In genomic region chr12:113188349-113189055, GRCm38 (mm10) we compare ENCODE assay signal across 8 mouse cellular contexts. TPM values are rescaled to one million over a fixed set of nuclear protein-coding genes. Genes with fewer than 3 reads are reported as not detected.
DNase-seq lines count a peak whose midpoint lies in the region; ATAC-seq and TF ChIP-seq lines count a peak whose summit lies in the region.

No protein-coding gene starts in this region.

- no peak for TF ChIP-seq CTCF in thymus, adult 2 months (IDR thresholded peaks at IDR 0.05; ENCODE audit: borderline replicate concordance, control insufficient read depth, extremely low read depth, insufficient read depth, low read length, poor library complexity)

- intact Hi-C loops in left cerebral cortex, postnatal 4 days (cut with DNase I) = no loop called here

- peaks cover 57% of the 10 kb centered on the region for H3K27me3 ChIP-seq in heart, embryonic 13.5 days (replicated peaks)
- H3K27me3 ChIP-seq in forebrain, embryonic 16.5 days (replicated peaks; ENCODE audit: control insufficient read depth, insufficient read depth, low read length) = no peaks in the 10 kb centered on the region
- peaks cover 18% of the 10 kb centered on the region for H3K27me3 ChIP-seq in midbrain, embryonic 12.5 days
- H3K27me3 ChIP-seq in thymus, adult 2 months (ENCODE audit: control insufficient read depth, insufficient read depth, low read length) = no peaks in the 10 kb centered on the region

- no peak for DNase-seq in heart, postnatal 4 days
- DNase-seq in ZHBTc4 (ENCODE audit: low read depth, low spot score) = peak; percentile 19
- no peak for DNase-seq in thymus, adult 2 months
- DNase-seq in kidney, adult 9 months = no peak
- no peak for DNase-seq in left cerebral cortex, postnatal 4 days

- H3K27ac ChIP-seq in heart, embryonic 13.5 days (replicated peaks) = no peak overlapping the region
- no peak overlapping the region for H3K27ac ChIP-seq in forebrain, embryonic 16.5 days (ENCODE audit: low read length)
- H3K27ac ChIP-seq in midbrain, embryonic 12.5 days (replicated peaks) = no peak overlapping the region
- no peak overlapping the region for H3K27ac ChIP-seq in thymus, adult 2 months (ENCODE audit: control insufficient read depth, insufficient read depth, low read length)

- H3K4me1 ChIP-seq in heart, embryonic 13.5 days = peaks cover 26% of the 10 kb centered on the region
- H3K4me1 ChIP-seq in forebrain, embryonic 16.5 days (replicated peaks; ENCODE audit: control insufficient read depth, insufficient read depth, low read length) = peaks cover 28% of the 10 kb centered on the region
- H3K4me1 ChIP-seq in midbrain, embryonic 12.5 days = peaks cover 24% of the 10 kb centered on the region
- H3K4me1 ChIP-seq in thymus, adult 2 months (replicated peaks; ENCODE audit: control insufficient read depth, insufficient read depth, low read length) = peaks cover 35% of the 10 kb centered on the region

- no peak for TF ChIP-seq POLR2A in thymus, adult 2 months (IDR thresholded peaks at IDR 0.05; ENCODE audit: control insufficient read depth, extremely low read depth, insufficient read depth, low read length, poor library complexity)

- peak overlapping the region; percentile 91 for H3K4me2 ChIP-seq in heart, embryonic 13.5 days
- H3K4me2 ChIP-seq in forebrain, embryonic 16.5 days (ENCODE audit: low read length) = peak overlapping the region; percentile 93
- peak overlapping the region; percentile 85 for H3K4me2 ChIP-seq in midbrain, embryonic 12.5 days (replicated peaks)

- no peak overlapping the region for H3K9ac ChIP-seq in heart, embryonic 13.5 days
- no peak overlapping the region for H3K9ac ChIP-seq in forebrain, embryonic 16.5 days (replicated peaks; ENCODE audit: low read depth, low read length)
- no peak overlapping the region for H3K9ac ChIP-seq in midbrain, embryonic 12.5 days (replicated peaks)

- no peak for ATAC-seq in heart, embryonic 13.5 days (ENCODE audit: extremely low read depth, insufficient number of reproducible peaks, low FRiP score, low TSS enrichment)
- no peak for ATAC-seq in forebrain, embryonic 16.5 days
- ATAC-seq in midbrain, embryonic 12.5 days (ENCODE audit: low FRiP score, low read depth) = no peak

- no peaks in the 10 kb centered on the region for H3K9me3 ChIP-seq in heart, embryonic 13.5 days
- no peaks in the 10 kb centered on the region for H3K9me3 ChIP-seq in forebrain, embryonic 16.5 days (ENCODE audit: control insufficient read depth, low read length)
- no peaks in the 10 kb centered on the region for H3K9me3 ChIP-seq in midbrain, embryonic 12.5 days

- peak overlapping the region; percentile 52 for H3K4me3 ChIP-seq in heart, embryonic 13.5 days
- H3K4me3 ChIP-seq in forebrain, embryonic 16.5 days (replicated peaks; ENCODE audit: low read length) = peak overlapping the region; percentile 84
- peak overlapping the region; percentile 68 for H3K4me3 ChIP-seq in midbrain, embryonic 12.5 days
- no peak overlapping the region for H3K4me3 ChIP-seq in thymus, adult 2 months (ENCODE audit: control insufficient read depth, insufficient read depth, low read length)

- WGBS in heart, embryonic 13.5 days = 71% methylated on average over 51 of the region's 51 CpGs
- 92% methylated on average over 51 of the region's 51 CpGs for WGBS in forebrain, embryonic 16.5 days
- WGBS in midbrain, embryonic 12.5 days = 89% methylated on average over 51 of the region's 51 CpGs
- WGBS in thymus, adult 2 months = 96% methylated on average over 51 of the region's 51 CpGs

- H3K36me3 ChIP-seq in heart, embryonic 13.5 days = no peaks in the 10 kb centered on the region
- H3K36me3 ChIP-seq in forebrain, embryonic 16.5 days (ENCODE audit: control insufficient read depth, insufficient read depth) = peaks cover 22% of the 10 kb centered on the region
- peaks cover 30% of the 10 kb centered on the region for H3K36me3 ChIP-seq in midbrain, embryonic 12.5 days
- H3K36me3 ChIP-seq in thymus, adult 2 months (ENCODE audit: control insufficient read depth, insufficient read depth, low read length) = no peaks in the 10 kb centered on the region

RNA-seq across cellular contexts. Expression of gene Tmem121, which starts 2.8 kb away (rescaled TPM):
- 2.8 and 3.1 TPM in 2 replicates for polyA plus RNA-seq in heart, embryonic 13.5 days (2015; fragmentation: Nextera tagmentation; extraction: Ambion mirVana)
- 1 to 10 TPM; 1.4 to 1.5 TPM for total RNA-seq in heart, postnatal 4 days (2021)
- 38.8 and 46.9 TPM in 2 replicates for polyA plus RNA-seq in forebrain, embryonic 16.5 days (2015; fragmentation: Nextera tagmentation; extraction: Ambion mirVana)
- 25.1 and 25.3 TPM in 2 replicates for polyA plus RNA-seq in midbrain, embryonic 12.5 days (2016; fragmentation: Nextera tagmentation; extraction: Ambion mirVana)
- 47.6 and 60.9 TPM in 2 replicates for polyA plus RNA-seq in thymus, adult 2 months (2012; rRNA removed)
- total RNA-seq in left cerebral cortex, postnatal 4 days (2021) = 10 to 100 TPM; 37.8 to 40.0 TPM

RNA-seq across cellular contexts. Expression of gene Tedc1, which starts 32.3 kb away (rescaled TPM):
- polyA plus RNA-seq in heart, embryonic 13.5 days (2015; fragmentation: Nextera tagmentation; extraction: Ambion mirVana) = 20.6 and 21.8 TPM in 2 replicates
- 10 to 100 TPM in 1 of 2 experiments, 1 to 10 TPM in 1; 9.4 to 10.3 TPM for total RNA-seq in heart, postnatal 4 days (2021)
- polyA plus RNA-seq in forebrain, embryonic 16.5 days (2015; fragmentation: Nextera tagmentation; extraction: Ambion mirVana) = 20.2 and 21.5 TPM in 2 replicates
- polyA plus RNA-seq in midbrain, embryonic 12.5 days (2016; fragmentation: Nextera tagmentation; extraction: Ambion mirVana) = 43.5 and 44.3 TPM in 2 replicates
- polyA plus RNA-seq in thymus, adult 2 months (2012; rRNA removed) = 96.2 and 125 TPM in 2 replicates
- 1 to 10 TPM; 5.6 to 5.7 TPM for total RNA-seq in left cerebral cortex, postnatal 4 days (2021)

RNA-seq across cellular contexts. Expression of gene Crip1, which starts 42.4 kb away (rescaled TPM):
- 408 and 464 TPM in 2 replicates for polyA plus RNA-seq in heart, embryonic 13.5 days (2015; fragmentation: Nextera tagmentation; extraction: Ambion mirVana)
- total RNA-seq in heart, postnatal 4 days (2021) = 100 to 1,000 TPM; 301 to 312 TPM
- polyA plus RNA-seq in forebrain, embryonic 16.5 days (2015; fragmentation: Nextera tagmentation; extraction: Ambion mirVana) = 30.6 and 35.2 TPM in 2 replicates
- 70.4 and 86.3 TPM in 2 replicates for polyA plus RNA-seq in midbrain, embryonic 12.5 days (2016; fragmentation: Nextera tagmentation; extraction: Ambion mirVana)
- polyA plus RNA-seq in thymus, adult 2 months (2012; rRNA removed) = 904 and 1,218 TPM in 2 replicates
- total RNA-seq in left cerebral cortex, postnatal 4 days (2021) = 10 to 100 TPM; 14.9 to 16.3 TPM

RNA-seq across cellular contexts. Expression of gene Crip2, which starts 48.5 kb away (rescaled TPM):
- polyA plus RNA-seq in heart, embryonic 13.5 days (2015; fragmentation: Nextera tagmentation; extraction: Ambion mirVana) = 1,302 and 1,499 TPM in 2 replicates
- 1,000 to 10,000 TPM; 1,189 to 1,285 TPM for total RNA-seq in heart, postnatal 4 days (2021)
- polyA plus RNA-seq in forebrain, embryonic 16.5 days (2015; fragmentation: Nextera tagmentation; extraction: Ambion mirVana) = 426 and 444 TPM in 2 replicates
- 257 and 284 TPM in 2 replicates for polyA plus RNA-seq in midbrain, embryonic 12.5 days (2016; fragmentation: Nextera tagmentation; extraction: Ambion mirVana)
- polyA plus RNA-seq in thymus, adult 2 months (2012; rRNA removed) = 95.9 and 282 TPM in 2 replicates
- total RNA-seq in left cerebral cortex, postnatal 4 days (2021) = 100 to 1,000 TPM; 306 to 334 TPM
